Mouse (Mus musculus) layer of hippocampus, postnatal 25 days (tissue): ENCODE results near the gene Ckap2l. TPM values are rescaled to one million over a fixed set of nuclear protein-coding genes. Genes with fewer than 3 reads are reported as not detected.

ENCODE experiments used
- DNase-seq, 2 experiments: peaks; one replicate each; pipeline ENCODE4 v3.0.0; 2022; ENCODE audit warnings: mixed read lengths in 2 of 2, low spot score in 1 of 2; ENCODE audit errors: extremely low spot score in 1 of 2
- total RNA-seq, 2 experiments: library from RNA; stranded (reverse); gene quantifications; 2 replicates each; pipeline ENCODE4 v1.2.3; 2021

Ckap2l gene
- total RNA-seq, 2 experiments from 2014 or later: 0.81 to 1.1 TPM

DNA sequence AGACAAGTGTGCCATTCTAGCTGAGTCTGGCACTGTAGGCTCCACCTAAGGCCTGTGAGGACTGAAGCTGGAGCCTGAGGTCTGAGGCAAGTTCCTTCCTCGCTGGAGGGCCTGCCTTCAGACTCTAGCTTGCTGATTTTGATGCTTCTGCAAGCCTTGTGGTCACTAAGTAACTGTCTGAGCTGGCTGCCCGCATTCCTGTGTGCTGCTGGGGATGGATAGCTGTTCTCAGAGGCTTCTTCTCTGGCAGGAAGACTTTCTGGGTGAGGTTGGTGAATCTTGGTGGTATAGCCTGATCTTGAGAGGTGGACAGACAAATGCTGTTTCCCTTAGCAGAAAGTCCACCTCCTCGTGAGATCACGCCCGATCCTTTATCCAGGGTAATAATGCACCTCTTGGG, 29.3 kb downstream of the Ckap2l start:
- DNase-seq: no peak

GRCm38 (mm10) chr2:129265316-129265715, 31.7 kb downstream of the Ckap2l start:
- DNase-seq: no peak

DNA sequence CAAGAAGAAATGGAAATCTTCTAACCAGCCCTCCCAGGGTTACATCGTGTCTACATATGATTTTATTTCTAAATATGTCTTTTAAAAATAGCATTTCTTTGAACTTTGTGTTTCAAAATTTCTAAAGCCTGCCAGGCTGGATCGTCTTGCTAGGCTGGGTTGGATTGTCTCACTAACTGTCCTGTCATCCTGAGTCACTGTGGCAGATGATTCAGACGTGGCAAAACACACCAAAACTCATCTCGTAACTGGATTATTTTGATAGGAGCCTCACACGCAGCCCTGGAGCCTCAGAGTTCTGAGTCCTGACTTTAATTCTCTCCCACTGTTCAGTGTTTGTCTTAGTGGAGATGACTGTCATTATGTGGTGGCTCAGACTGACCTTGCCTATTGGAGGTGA, 33.9 kb downstream of the Ckap2l start:
- DNase-seq: no peak

GRCm38 (mm10) chr2:129261151-129261794, 35.7 kb downstream of the Ckap2l start:
- no peak for DNase-seq

GRCm38 (mm10) chr2:129260646-129261045, 36.4 kb downstream of the Ckap2l start:
- DNase-seq: no peak

GRCm38 (mm10) chr2:129258475-129259211, 38.4 kb downstream of the Ckap2l start:
- peak; percentile 32 to 59 for DNase-seq

GRCm38 (mm10) chr2:129258056-129258455, 39.0 kb downstream of the Ckap2l start:
- DNase-seq: no peak

DNA sequence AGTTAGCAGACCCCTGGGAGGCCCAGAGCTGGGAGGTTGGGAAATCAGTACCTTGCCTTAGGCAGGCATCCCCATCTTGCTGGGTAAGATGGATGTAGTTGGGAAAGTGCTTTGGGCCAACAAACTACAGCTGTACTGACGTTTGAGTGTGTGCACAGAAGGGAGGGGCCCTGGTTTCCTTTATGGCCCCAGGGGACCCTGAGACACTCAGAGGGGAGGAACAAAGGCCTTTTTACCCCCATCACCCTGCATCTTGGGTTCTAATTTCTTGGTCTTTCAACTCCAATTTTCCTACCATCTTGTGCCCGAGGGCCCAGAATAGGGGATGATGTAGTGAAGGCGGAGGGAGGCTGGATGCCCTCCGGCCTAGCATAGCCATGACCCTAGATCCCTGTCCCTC, 41.0 kb downstream of the Ckap2l start:
- DNase-seq: no peak

GRCm38 (mm10) chr2:129254076-129254475, 42.9 kb downstream of the Ckap2l start:
- no peak for DNase-seq

DNA sequence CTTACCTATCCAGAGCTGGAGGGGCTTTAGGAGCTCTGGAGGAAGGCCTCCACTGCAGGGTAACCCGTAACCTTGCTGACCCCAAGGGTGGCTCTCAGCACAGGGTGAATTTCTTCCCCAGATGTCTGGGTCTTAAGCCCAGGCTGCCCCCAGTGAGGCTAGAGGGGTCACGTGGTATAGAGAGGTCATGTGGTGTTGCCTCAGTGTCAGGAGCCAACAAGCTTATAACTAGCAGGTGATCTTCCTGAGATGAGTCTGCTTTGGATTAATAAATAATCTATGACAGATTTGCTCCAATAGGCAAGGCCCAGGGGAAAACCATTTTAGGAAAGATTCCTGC, 43.4 kb downstream of the Ckap2l start:
- no peak for DNase-seq

- DNase-seq: no peak
Observed at GRCm38 (mm10) chr2:129252836-129253630, 44.0 kb downstream of the Ckap2l start.

GRCm38 (mm10) chr2:129249321-129249720, 47.7 kb downstream of the Ckap2l start:
- DNase-seq: no peak

DNA sequence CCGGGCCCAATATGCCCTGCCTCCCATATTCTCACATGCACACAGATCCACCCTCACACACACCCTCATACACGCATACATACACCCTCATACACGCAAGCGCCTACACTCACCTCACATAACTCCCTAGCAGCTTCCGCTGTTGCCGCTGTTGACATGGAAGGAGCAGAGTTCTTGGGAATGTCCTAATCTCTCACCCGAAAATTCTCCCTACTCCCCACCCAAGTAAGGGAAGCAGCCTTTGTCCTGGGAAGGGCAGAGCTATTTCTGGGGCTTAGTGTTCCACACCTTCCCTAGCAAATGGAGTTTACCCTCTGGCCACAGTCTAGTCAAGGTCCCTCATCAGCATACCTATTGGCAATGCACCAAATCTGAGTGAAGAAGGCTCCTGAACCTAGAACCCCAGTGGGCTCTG, 49.3 kb downstream of the Ckap2l start:
- DNase-seq: no peak

GRCm38 (mm10) chr2:129246924-129247323, 50.1 kb downstream of the Ckap2l start:
- no peak for DNase-seq

- DNase-seq: no peak
Observed at GRCm38 (mm10) chr2:129246436-129246835, 50.6 kb downstream of the Ckap2l start.

- DNase-seq: no peak
Observed at GRCm38 (mm10) chr2:129245618-129246017, 51.4 kb downstream of the Ckap2l start.

DNA sequence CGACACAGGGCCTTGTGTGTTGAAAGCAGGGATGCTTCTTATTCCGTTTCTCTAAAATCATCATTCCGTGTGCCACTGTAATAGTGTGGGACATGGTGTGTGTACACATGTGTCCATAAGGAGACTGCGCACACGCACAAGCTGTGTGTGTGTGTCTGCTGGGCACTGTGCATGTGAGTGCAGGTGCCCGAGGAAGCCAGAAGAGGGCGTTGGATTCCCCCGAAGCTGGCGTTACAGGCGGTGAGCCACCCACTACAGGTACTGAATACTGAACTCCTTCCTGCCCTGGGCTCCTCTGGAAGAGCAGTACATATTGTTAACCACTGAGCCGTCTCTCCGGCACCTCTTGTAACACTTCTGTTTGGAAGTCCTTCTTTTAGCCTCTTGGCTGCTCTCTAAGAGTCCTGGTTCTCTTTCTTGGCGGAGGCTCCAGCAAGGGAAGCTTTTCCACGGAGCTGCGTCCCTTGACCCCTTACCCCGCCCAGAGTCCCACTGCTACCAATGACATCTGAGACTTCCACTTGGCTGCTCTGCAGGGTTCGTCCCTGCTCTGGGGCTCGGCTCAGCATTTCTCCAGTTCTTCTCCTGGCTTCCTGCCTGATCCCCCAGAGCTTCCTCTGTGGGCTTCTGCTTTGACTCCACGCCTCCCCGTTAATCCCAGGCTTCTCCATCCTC, 52.4 kb downstream of the Ckap2l start:
- DNase-seq: no peak

DNA sequence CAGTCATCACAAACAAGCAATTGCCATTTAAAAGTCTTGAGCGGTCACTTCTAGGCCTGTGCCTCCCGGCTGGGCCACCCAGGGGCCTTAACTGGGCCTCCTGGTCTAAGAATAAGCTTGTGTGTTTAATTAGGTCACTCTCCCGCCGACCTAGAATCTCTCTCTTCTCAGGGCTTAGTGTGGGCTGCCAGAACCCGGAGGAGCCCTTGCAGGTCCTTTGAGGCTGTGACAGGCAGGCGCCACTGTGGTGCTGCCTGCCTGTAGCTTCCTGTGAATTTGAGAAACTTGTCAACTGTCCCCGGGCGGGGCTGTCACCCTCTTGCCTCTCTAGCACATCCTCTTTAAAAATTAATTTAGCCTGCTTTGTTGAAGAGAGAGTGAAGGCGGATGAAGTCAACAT, 53.2 kb downstream of the Ckap2l start:
- no peak for DNase-seq

DNA sequence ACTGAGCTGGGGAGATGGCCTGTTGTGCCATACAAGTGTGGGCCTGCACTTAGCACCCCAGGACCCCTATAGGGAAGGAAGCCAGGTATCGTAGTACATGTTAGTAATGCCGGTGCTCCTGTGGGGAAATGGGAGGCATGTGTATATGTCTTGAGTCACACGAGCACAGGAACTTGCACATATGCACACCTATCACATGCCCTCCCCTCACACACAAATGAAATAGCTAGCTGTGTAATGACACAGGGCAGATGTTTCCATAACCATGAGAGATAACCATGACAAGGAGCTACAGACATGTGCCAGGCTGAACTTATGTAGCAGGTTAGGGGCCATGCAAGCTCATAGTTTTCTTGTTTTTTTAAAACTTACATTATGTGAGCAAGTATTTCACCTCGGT, 54.0 kb downstream of the Ckap2l start:
- no peak for DNase-seq

GRCm38 (mm10) chr2:129241845-129242833, 54.9 kb downstream of the Ckap2l start:
- no peak for DNase-seq
